Mouse (Mus musculus) lung, postnatal 0 days (tissue): ENCODE results near the gene Pkp2. TPM values are rescaled to one million over a fixed set of nuclear protein-coding genes. Genes with fewer than 3 reads are reported as not detected.
A peak's percentile ranks its signal among the peaks of the same experiment; 100 is the strongest.
"Not testable (repeated sequence)": the region's sequence is repeated elsewhere in the genome, so short reads cannot be mapped to it uniquely, and the experiment has no call there.

Experiments
- ATAC-seq: fragments of 200-750 bp; cut with Nextera tagmentation; 2 replicates; pipeline ENCODE4 v1.8.0; 2017; ENCODE audit warnings: moderate library complexity
- DNase-seq: peaks from one replicate; pipeline ENCODE4 v3.0.0-alpha.2; 2016; ENCODE audit warnings: low spot score
- H3K27ac ChIP-seq: fragments of 300-500 bp; sonication (generic); 2 replicates; pipeline ENCODE4 v1.5.1; 2014; ENCODE audit warnings: antibody characterized with exemption, mild to moderate bottlenecking, low read length, mixed read lengths
- H3K27me3 ChIP-seq: fragments of 300-500 bp; sonication (generic); replicated peaks from 2 replicates; pipeline ENCODE4 v1.6.1; 2014; ENCODE audit warnings: low read length, mixed read lengths; ENCODE audit not compliant: insufficient read depth
- H3K36me3 ChIP-seq: fragments of 300-500 bp; sonication (generic); 2 replicates; pipeline ENCODE4 v1.6.1; 2014; ENCODE audit warnings: low read length, mixed read lengths; ENCODE audit not compliant: insufficient read depth
- H3K4me1 ChIP-seq: fragments of 300-500 bp; sonication (generic); 2 replicates; pipeline ENCODE4 v1.6.1; 2014; ENCODE audit warnings: antibody characterized with exemption, low read depth, low read length, mixed read lengths; ENCODE audit not compliant: insufficient read depth
- H3K4me2 ChIP-seq: fragments of 300-500 bp; sonication (generic); replicated peaks from 2 replicates; pipeline ENCODE4 v1.6.1; 2014; ENCODE audit warnings: low read depth, mild to moderate bottlenecking, low read length, moderate library complexity, mixed read lengths
- H3K4me3 ChIP-seq: fragments of 300-500 bp; sonication (generic); 2 replicates; pipeline ENCODE4 v1.5.1; 2014; ENCODE audit warnings: low read depth, low read length
- H3K9ac ChIP-seq: fragments of 300-500 bp; sonication (generic); replicated peaks from 2 replicates; pipeline ENCODE4 v1.6.1; 2014; ENCODE audit warnings: low read depth, mild to moderate bottlenecking
- H3K9me3 ChIP-seq: fragments of 300-500 bp; sonication (generic); 2 replicates; pipeline ENCODE4 v1.6.1; 2016; ENCODE audit warnings: low read length, mixed read lengths
- CTCF ChIP-seq: IDR thresholded peaks from 2 replicates; pipeline ENCODE4 v1.5.1; 2016; ENCODE audit warnings: antibody characterized with exemption, mild to moderate bottlenecking
- EP300 ChIP-seq: IDR thresholded peaks from 2 replicates; pipeline ENCODE4 v1.6.1; 2016; ENCODE audit warnings: antibody characterized with exemption, mild to moderate bottlenecking, control low read depth
- WGBS: fragments of 180-500 bp; shearing (Covaris S2); extraction: QIAGEN DNeasy Blood & Tissue Kit; methylation state at CpG from one replicate; pipeline ENCODE4 v1.1.7; 2014; 5-methylcytosine and 5-hydroxymethylcytosine counted together
- polyA plus RNA-seq: library from polyadenylated mRNA; unstranded; fragments of >200 nt; fragmentation: Nextera tagmentation; extraction: Ambion mirVana; gene quantifications from 2 replicates; pipeline ENCODE4 v1.2.1, GENCODE M21; 2015

Pkp2 gene
- polyA plus RNA-seq, result 28.9 and 30.9 TPM in 2 replicates

- under 1% methylated on average over 50 of the region's 59 CpGs for WGBS
- Histone ChIP-seq H3K36me3 (no peaks in the 10 kb centered on the region), H3K4me3 (peak within 1 kb of the TSS; percentile 62), H3K4me2 (peak within 1 kb of the TSS; percentile 94), H3K27me3 (peaks cover 6% of the 10 kb centered on the region; the same call in 1 of the 2 replicates), H3K27ac (peak within 1 kb of the TSS; percentile 91), H3K4me1 (no peaks in the 10 kb centered on the region), H3K9ac (peak within 1 kb of the TSS; percentile 46), H3K9me3 (no peaks in the 10 kb centered on the region)
- TF ChIP-seq EP300, result no peak
- no peak for TF ChIP-seq CTCF
- peak; percentile 97 for ATAC-seq
- DNase-seq, result peak; percentile 90
Observed at GRCm38 (mm10) chr16:16213079-16213760, at the start of gene Pkp2. Gene Pkp2 (plus strand): TSS chr16:16213318.

GRCm38 (mm10) chr16:16197374-16197773, 15.7 kb upstream of the Pkp2 start:
- H3K9ac ChIP-seq, result no peak overlapping the region
- DNase-seq, result no peak
- H3K27ac ChIP-seq, result no peak overlapping the region
- H3K36me3 ChIP-seq, result no peaks in the 10 kb centered on the region
- no peak for TF ChIP-seq EP300
- peak; percentile 44 for TF ChIP-seq CTCF
- H3K4me1 ChIP-seq, result no peaks in the 10 kb centered on the region
- ATAC-seq, result no peak
- H3K4me2 ChIP-seq, result no peak overlapping the region
- H3K9me3 ChIP-seq, result no peaks in the 10 kb centered on the region
- WGBS, result 62% methylated on average over 17 of the region's 17 CpGs
- no peaks in the 10 kb centered on the region for H3K27me3 ChIP-seq
- no peak overlapping the region for H3K4me3 ChIP-seq

DNA sequence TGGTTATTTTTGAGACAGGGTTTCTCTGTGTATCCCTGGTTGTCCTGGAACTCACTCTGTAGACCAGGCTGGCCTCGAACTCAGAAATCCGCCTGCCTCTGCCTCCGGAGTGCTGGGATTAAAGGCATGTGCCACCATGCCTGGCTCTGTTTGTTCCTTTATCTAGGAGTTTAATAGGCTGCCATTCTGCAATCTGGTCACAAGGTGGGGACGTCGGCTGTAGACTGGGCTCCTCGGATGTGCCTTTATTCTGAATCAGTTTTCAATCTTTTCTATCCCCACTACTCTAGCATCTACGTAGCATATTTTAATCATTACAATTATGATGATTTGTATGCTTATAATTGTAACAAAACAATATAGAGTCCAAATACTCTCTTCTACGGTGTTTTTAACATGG, 11.1 kb upstream of the Pkp2 start:
- DNase-seq, result peak; percentile 77
- not testable (repeated sequence) for H3K9me3 ChIP-seq, H3K4me2 ChIP-seq, H3K36me3 ChIP-seq, H3K9ac ChIP-seq, H3K4me3 ChIP-seq, H3K4me1 ChIP-seq, H3K27ac ChIP-seq, H3K27me3 ChIP-seq
- WGBS, result 35% methylated on average over 8 of the region's 8 CpGs
- peak; percentile 80 for TF ChIP-seq CTCF
- ATAC-seq, result peak; percentile 72

GRCm38 (mm10) chr16:16204648-16205047, 8.5 kb upstream of the Pkp2 start:
- ATAC-seq, result no peak
- no peaks in the 10 kb centered on the region for H3K4me1 ChIP-seq
- WGBS, result 94% methylated on average over 1 of the region's 1 CpGs

DNA sequence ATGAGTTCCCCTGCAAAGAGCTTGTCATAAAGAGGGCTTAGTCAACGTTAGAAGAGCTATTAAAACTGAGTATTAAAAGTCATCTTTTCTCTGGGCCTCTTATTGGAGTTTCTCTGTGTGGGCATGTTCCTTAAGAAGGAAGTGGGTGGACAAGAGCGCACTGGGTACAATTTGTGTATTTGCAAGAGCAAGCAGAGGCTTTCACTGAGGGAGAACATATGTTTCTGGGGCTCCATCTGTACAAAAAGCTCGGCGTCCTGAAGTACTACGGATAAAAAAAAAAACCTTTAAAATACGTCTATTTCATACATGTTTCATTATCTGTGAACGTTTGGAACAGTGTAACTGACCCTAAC, 417 bp upstream of the Pkp2 start:
- ATAC-seq (no peak), DNase-seq (no peak)
- peaks cover 6% of the 10 kb centered on the region; the same call in 1 of the 2 replicates for H3K27me3 ChIP-seq
- peak overlapping the region; percentile 62 for H3K4me3 ChIP-seq
- H3K9ac ChIP-seq, result no peak overlapping the region
- no peaks in the 10 kb centered on the region for H3K36me3 ChIP-seq
- no peaks in the 10 kb centered on the region for H3K4me1 ChIP-seq
- peak overlapping the region; percentile 94 for H3K4me2 ChIP-seq
- peak overlapping the region; percentile 43 for H3K27ac ChIP-seq
- TF ChIP-seq CTCF (no peak), EP300 (no peak)
- 13% methylated on average over 7 of the region's 7 CpGs for WGBS
- H3K9me3 ChIP-seq, result no peaks in the 10 kb centered on the region

More at GRCm38 (mm10) chr16:16204648-16205047, 8.5 kb upstream of the Pkp2 start:
- no peak overlapping the region for H3K27ac ChIP-seq
- no peak overlapping the region for H3K9ac ChIP-seq
- H3K4me2 ChIP-seq, result no peak overlapping the region
- no peaks in the 10 kb centered on the region for H3K36me3 ChIP-seq
- H3K9me3 ChIP-seq, result no peaks in the 10 kb centered on the region
- H3K27me3 ChIP-seq, result no peaks in the 10 kb centered on the region
- no peak overlapping the region for H3K4me3 ChIP-seq
- TF ChIP-seq EP300 (no peak), CTCF (no peak)
- DNase-seq, result no peak

GRCm38 (mm10) chr16:16213761-16214305, 715 bp downstream of the Pkp2 start:
- H3K4me1 ChIP-seq, result no peaks in the 10 kb centered on the region
- DNase-seq, result no peak
- H3K4me2 ChIP-seq, result peak overlapping the region; percentile 94
- H3K36me3 ChIP-seq, result no peaks in the 10 kb centered on the region
- no peak for ATAC-seq
- H3K27ac ChIP-seq, result peak overlapping the region; percentile 91
- no peaks in the 10 kb centered on the region for H3K9me3 ChIP-seq
- 3% methylated on average over 17 of the region's 17 CpGs for WGBS
- TF ChIP-seq EP300 (no peak), CTCF (no peak)
- H3K4me3 ChIP-seq, result peak overlapping the region; percentile 62
- peak overlapping the region; percentile 46 for H3K9ac ChIP-seq
- H3K27me3 ChIP-seq, result peaks cover 6% of the 10 kb centered on the region; the same call in 1 of the 2 replicates
